Mouse (Mus musculus) ES-E14 (cell line): ENCODE measurements at regions not wholly inside any gene's neighbourhood (a gene's known extent, or its start where the extent isn't known, plus 50 kb on each side); places are given as distances from the start of the nearest gene placed in this dataset.

Source experiments
- MAFK ChIP-seq: IDR thresholded peaks from 2 replicates; pipeline ENCODE4 v1.6.1; 2014; ENCODE audit warnings: mild to moderate bottlenecking, low read depth, low read length, inconsistent platforms; ENCODE audit not compliant: insufficient read depth
- ZC3H11A ChIP-seq: IDR thresholded peaks from 2 replicates; pipeline ENCODE4 v1.6.1; 2012; ENCODE audit warnings: low read depth, mild to moderate bottlenecking, inconsistent platforms, low read length, borderline replicate concordance
- ZNF384 ChIP-seq: IDR thresholded peaks from 2 replicates; pipeline ENCODE4 v1.6.1; 2012; ENCODE audit warnings: low read depth, low read length, inconsistent platforms

GRCm38 (mm10) chr6:22467334-22467993, 111.4 kb upstream of the Fam3c start:
- TF ChIP-seq ZC3H11A: no peak
- TF ChIP-seq ZNF384: no peak
- TF ChIP-seq MAFK: no peak
